Mouse (Mus musculus) right cerebral cortex, postnatal 14 days (tissue): ENCODE measurements around the gene Fgd2.

Experiments used
- DNase-seq: peaks from one replicate; pipeline ENCODE4 v3.0.0; 2022

The Fgd2 gene

DNA sequence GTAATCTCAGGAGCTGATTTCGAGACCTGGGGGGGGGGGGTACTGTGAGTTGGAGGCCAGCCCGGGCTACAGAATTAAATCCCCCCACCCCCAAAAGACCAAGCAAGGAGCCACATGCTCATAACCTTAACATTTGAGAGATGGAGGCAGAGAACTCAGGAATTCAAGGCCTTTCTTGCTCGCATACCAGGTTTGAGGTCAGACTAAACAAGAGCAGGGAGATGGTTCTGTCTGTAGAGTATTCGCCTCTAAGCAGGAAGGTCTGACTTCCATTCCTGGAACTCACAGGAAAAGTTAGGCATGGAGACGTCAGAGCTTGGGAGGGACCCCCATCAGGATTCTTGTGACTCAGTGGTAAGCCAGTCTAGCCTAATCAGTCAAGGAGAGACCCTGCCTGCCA, 39.3 kb downstream of the Fgd2 start:
- DNase-seq = no peak

DNA sequence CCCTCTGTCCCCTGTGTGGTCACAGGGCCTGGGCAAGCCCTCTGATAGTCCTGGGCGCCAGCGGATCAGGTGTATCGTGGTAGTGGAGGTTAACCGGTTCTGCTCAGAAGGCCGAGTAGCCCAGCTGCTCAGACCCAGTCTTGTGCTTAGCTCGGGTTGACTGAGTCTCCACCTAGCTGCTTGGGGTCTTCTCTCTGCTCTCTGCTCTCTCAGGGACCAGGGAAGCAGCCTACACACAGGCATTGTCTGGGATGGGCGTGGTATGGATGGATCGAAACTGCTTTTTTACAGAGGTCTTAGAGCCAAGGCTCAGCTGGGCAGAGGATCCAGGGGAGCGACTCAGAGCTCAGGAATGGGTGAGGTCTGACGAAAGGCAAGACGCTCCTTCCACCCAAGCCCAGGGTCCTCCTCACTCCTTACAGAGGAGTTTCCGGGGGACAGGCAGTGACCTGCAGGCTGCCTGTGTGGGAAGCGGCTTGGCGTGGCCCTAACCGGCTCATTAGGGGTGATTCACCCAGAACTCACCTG, 41.1 kb downstream of the Fgd2 start:
- DNase-seq = no peak

DNA sequence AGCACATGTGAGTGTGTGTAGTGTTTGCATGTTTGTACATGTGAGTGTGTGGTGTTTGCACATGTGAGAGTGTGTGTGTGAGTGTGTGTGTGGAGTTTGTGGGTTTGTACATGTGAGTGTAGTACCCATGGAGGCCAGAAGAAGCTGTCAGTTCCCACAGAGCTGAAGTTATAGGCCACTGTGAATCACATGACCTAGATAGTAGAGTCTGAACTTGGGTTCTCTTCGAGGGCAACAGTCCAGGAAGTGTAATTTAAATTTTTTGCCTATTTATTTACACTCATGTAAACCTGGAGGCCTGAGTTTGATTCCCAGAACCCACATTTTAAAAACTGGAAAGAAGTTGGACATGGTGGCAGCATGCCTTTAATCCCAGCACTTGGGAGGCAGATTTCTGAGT, 42.5 kb downstream of the Fgd2 start:
- DNase-seq = no peak

DNA sequence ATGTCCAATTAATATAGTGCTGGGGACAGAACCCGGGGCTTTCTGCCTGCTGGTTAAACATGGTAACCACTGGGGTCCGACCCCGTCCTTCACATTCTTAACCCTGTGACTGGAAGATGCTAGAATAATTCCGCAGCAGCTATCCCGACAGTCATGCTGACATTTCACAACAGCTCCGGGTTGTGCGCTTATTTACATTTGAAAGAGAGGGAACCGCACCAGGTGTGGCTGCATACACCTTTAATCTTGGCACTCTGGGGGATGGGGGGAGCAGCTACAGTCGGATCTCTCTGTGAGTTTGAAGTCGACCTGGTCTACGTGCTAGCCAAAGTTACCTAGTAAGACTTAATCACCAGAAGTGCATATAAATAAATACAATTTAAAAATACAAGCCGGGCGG, 44.8 kb downstream of the Fgd2 start:
- DNase-seq = no peak

DNA sequence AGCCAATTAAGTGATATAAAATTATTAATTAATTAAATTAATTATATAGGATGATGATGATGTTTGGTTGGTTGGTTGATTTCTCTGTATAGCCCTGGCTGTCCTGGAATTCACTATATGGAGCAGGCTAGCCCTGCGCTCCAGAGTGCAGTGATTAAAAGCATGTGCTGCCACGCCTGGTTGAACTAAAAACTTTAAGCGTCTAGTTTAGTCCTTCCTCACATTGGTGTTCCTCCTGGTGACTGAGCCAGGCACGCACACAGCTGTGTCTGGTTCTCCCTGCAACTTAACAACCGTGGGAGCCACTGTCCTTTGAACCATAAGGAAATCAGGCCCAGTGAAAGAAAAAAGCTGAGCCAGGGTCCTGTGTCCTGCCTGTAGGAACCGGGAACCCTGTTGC, 45.4 kb downstream of the Fgd2 start:
- no peak for DNase-seq

DNA sequence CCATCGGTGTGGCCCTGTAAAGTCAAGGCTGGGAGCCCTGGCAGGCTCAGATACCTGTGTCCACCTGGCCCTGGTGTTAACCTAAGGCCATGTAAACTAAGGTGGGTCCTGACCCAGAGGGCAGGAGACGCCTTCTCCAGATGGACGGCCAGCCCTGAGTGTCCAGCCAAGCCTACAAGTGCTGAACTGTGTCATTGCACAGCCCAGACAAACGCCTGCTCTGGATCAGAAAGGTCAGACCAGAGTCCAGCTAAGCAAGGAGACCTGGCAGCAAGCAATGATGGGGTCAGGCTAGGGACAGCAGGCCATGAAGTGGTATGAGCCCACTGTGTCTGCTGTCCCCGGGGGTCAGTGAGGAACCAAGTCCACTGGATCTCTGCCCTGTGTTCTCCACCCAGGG, 46.7 kb downstream of the Fgd2 start:
- DNase-seq = no peak

DNA sequence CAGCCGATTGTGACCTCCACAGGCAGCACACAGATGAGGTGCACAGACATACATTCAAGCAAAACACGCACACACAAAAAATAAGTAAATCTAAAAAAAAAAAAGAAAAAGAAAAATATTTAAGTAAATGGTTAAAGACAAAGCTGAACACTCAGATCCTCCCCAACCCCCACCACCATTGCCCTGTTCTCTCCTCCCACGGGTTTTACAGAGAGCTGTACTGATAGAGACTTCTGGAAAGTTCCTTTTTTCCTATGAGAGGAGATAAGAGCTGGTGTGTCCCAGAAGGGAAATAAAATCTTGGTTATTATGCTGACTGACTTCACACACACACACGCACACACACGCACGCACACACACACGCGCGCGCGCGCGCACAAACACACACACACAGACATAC, 47.6 kb downstream of the Fgd2 start:
- DNase-seq = no peak

DNA sequence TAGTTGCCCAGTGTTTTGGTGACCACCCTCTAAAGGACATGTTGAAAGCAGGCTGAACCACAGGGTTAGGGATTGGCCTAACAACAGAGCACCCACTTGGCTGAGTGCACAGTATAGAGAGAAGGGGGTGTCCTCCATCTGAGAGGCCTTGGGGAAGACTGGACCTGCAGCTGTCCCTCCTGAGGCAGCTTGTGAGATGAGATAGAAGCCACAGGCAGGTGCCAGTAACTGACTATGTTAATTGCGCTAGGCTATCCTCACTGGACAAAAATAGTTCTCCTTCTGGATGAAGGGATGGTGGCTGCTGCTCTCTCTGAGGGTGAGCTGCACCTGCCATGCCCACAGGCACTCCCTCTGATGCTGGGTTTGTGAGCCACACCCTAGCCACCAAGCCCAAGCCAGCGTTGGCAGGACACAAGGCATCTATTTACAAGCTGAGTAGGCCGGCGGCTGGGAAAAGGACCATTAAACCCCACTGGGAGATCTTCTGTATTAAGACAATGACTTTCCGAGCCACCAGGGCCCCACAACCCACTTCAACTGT, 49.2 kb downstream of the Fgd2 start:
- DNase-seq = no peak

DNA sequence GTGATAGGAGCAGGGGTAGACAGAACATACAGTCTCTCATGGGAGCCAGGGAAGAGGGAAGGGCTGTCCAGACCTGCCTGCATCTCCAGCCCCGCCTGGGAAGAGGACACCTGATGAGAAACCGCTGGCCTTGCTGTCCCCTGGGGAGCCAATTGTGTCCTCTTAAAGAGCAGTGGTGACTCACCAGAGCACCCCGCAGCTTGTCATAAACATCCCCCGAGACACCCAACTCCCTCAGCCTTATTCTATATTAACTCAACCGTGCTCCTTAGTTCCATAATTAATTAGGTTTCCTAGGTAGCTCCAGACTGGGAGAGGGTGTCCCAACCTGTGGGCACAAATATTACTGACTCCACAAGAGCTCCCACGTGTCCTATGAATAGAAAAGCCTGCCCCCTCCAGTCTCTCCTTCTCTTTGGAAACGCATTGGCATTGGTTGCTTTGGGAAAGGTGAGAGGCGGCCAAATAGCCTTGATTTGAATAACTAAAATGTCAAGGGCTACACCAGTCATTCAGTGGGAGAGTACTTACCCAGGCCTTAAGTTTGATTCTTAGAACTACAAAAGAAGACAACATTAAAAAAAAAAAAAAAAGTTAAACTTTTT, 51.2 kb downstream of the Fgd2 start:
- DNase-seq = no peak

DNA sequence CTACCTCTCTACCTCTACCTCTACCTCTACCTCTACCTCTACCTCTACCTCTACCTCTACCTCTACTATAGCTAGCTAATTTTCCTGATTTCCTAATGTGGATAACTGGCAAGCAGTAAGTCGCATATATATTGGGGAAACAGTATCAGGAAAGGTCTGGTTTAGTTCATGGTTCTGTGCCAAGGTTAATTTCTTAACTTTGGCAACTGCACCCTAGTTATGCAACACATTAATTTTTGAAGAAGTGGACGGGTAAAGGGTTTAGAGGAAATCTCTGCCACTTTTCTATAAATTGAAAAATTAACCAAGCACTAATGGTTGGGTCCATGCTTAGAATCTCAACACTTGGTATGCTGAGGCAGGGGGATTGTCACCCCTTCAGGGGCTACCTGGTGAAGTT, 53.9 kb downstream of the Fgd2 start:
- DNase-seq = no peak

DNA sequence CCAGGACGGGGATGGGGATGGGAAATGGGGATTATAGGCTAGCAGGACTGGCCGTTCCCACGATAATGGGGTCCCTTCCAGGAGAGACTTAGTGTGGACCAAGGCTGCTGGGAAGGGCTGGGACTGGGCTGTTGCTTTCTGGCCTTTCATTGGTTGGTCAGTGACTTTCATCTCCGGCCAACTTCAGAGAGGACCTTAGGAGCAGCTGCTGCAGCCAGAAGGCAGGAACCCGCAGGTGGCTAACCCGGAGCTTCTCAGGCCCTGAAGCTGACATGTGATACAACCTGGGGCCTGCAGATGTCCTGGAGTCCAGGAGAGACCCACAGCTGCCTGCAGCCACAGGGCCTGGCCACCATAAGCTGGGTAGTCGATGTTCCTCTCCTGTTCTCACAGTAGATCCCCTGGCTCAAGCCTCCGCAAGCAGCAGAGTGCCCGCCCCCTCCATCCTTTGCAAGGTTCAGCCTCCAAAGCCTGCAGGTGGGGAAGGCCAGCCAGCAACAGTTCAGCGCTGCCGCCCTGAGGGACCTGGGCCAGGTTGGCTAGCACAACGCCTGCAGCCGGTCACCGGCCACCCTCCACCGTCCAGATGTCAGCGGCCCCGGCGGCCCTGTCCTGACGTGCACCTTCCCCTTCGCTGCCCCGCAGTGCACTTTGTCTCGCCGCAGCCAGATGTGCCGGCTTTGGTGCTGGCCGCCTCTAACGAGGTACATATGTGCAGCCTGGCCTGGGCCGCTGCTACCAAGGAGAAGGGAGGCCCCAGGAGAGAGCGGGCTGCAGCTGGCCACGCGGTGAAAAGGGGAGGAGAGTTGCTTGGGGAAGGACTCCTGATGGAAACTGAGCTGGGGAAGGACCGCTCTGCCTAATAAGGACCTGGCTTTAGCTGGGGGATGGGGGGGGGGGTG, 55.3 kb downstream of the Fgd2 start:
- no peak for DNase-seq

DNA sequence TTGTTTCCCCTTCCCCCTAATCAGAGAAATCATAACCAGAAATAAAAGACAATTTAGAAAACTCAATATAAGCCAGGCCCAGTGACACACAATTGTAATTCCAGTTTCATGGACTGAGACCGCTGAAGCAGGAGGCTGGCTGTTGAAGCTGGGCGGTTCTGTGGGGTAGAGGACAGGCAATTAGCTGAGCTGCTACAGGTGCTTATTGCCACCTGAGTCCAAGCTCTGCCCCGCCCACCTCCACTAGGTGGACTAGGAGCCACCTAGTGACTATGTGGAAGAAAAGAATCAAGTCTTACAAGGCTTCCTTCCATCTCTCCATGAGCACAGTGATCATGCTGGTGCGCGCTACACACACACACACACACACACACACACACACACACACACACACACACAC, 56.0 kb downstream of the Fgd2 start:
- DNase-seq = no peak

DNA sequence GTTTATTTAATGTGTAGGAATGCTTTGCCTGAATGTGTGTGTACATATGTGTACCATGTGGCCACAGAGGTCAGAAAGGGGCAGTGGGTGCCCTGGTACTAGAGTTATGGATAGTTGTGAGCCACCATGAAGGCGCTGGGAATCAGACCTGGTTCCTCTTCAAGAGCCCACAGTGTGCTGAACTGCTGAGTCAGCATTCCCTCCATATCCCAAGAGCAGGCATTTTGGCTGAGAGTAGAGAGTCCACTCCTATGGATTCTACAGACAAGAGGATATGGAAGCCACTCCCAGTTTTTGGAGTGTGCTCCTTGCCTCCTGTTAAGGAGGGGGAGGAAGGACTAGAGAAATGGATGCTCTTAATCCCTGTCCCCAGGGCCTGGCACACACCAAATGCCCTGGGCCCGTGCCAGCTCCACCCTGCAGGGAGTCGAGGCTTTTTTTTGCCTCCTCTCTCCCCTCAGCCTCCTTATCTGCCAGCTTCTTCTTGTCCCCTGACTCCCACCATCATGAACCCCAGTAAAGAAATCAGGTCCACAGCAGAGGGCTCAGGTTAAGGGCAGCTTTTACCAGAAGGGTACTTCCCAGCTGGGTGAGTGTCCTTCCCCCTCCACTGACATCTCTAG, 58.2 kb downstream of the Fgd2 start:
- DNase-seq = no peak

DNA sequence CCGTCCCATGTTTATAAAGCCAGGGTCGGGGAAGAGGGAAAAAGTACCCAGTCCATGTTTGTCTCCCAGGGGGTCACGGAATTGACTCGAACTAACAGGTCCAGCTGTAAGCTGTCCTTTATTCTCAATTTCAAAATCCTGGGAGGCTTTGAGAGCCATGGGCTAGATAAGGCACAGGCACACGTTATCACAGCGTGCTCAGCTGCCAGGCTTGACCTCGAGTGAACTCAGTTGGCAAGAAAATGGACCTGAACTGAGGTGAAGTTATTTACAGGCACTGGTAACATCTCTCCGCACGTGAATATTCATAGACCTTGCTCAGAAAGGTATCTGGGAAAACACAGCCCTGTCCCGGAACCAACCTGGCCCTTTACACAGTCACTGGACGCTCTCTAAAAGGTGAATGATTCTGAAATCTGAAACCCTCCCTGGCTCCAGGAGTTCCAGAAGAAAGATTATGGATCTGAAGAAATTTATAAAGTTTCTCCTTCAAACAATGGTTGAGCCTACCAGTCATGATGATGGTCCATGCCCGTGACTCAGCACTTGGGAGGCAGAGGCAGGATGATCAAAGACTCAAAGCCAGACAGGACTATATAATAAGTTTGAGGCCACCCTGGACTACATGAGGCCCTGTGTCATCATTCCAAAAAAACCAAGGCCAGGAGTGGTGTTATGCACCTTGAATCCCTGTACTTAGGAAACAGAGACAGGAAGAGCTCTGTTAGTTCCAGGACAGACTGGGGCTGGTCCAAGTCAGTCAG, 59.4 kb downstream of the Fgd2 start:
- no peak for DNase-seq

DNA sequence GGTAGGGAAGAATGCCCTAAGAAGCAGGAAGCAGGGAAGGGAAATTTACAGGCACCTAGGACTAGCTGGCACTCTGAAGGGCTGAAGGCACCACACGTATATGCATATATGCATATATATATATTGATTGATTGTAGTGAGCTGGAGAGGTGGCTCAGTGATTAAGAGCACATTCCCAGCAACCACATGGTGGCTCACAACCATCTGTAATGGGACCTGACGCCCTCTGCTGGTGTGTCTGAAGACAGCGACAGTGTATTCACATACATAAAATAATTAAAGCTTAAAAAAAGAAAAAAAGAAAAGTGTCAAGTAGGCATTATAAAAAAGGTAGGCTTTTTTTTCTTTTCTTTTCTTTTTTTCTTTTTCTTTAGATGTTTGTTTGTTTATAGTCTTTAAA, 60.6 kb downstream of the Fgd2 start:
- DNase-seq = no peak

DNA sequence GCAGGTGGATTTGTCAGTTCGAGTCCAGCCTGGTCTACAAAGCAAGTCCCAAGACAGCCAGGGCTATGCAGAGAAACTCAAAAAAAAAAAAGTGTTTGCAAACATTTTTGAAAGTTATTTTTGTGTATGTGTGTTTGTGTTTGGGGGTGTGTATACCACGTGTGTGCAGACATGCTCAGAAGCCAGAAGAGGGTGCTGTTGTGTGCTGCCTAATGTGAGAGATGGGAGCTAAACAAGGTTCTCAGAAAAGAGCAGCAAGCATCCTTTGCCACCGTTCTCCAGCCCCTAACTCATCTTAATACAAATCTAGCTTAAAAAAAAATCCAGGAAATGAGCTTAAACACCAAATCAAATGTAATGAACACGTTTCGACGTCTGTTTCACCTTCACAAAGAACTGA, 61.6 kb downstream of the Fgd2 start:
- no peak for DNase-seq

DNA sequence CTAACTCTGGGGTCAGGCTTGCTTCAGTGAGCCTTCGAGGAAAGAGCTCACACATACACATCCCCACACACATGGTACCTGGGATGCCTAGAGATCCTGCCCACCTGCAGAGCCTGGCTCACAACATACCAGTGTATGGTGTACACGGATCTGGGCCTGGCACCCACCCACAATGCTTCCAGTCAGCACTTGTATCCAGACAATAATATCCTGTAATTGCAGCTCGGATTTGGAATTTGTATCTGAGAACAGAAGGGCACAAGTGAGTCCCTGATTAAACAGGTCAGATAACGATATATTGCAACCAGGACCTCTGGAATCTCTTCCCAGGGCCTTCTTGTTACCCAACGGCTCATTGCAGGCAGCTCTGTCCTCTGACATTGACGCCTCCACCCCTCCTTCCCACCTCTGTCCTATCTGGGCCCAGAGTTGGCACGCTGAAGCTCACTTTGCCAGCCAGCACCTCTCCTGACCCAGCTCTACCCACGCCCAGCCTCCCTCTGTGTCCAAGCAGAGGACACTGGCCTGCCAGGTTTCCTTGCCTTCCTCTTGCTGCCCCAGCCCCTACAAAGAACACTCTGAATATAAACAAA, 62.3 kb downstream of the Fgd2 start:
- DNase-seq = no peak

DNA sequence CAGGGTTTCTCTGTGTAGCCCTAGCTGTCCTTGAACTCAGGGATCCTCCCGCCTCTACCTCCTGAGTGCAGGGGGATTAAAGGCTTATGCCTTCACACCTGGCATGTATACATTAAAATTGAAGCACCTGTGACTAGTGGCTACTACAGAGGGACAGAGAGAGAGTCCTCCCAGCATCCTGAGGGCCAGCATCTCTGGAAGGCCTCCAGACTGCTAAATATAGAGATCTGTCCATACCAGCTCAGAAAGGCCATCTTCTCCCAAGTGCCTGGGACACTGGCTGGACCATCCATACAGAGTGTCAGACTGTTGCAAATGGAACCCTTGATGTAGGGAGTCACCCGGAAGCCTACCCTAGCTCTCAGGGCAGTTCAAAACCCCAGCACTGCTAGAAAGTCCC, 63.3 kb downstream of the Fgd2 start:
- no peak for DNase-seq

DNA sequence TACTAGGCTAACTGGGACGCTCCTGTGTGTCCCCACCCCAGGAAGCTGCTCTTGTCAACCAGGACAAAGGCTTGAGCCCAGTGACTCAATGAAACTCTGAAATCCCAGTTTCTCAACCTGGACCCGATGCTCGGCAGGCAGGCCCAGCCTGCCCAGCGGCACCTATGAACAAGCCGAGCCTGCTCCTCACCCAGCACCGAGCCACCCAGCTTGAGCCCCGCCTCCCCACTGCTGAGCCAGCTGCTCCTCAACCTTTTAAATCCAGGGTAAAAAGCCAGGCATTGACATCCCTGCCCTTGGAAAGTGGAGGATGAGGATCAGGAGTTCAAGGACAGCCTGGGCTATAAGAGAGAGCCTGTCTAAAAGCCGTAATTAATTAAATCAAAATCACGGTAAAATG, 64.6 kb downstream of the Fgd2 start:
- DNase-seq = no peak

DNA sequence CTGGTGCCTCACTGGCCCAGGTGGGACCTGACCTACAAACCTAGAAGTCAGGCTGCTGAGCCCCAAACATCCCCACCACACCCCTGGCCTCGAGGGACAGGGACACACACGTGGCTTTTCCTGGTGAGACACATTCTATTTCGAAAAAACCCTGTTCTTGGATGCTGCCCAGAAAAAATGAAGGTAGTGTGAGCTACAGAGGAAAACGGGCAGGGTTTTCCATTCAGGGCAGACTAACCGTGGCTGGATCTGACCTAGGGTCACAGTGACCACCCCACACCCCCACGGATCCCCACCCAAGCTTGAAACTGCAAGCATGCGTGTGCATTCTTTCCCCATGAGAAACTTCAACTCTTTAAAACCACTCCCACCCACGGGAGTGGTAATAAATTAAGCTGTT, 67.5 kb downstream of the Fgd2 start:
- DNase-seq = no peak

DNA sequence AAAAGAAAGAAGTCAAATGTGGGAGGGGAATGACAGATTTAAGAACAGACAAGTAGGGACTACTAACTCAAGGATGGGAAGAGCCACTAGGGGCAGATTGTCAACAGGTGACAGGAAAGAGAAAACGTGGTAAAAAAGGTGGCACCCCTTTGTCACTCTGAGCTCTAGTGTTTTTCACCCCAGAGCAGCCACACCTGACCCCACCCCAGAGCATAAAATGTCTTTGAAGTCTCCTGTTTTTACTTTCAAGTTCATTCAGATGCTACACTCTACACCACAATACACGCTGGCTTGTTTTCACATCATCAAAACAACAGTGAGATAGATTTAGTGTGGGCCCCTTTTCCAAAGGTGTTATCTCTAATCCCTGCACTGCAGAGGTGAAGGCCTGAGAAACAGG, 68.1 kb downstream of the Fgd2 start:
- no peak for DNase-seq
